Mouse (Mus musculus) central nervous system, embryonic 14 days (tissue): Measurements from ENCODE around the gene Ppil2. TPM values are rescaled to one million over a fixed set of nuclear protein-coding genes. Genes with fewer than 3 reads are reported as not detected.

Source experiments
- polyA plus RNA-seq: library from polyadenylated mRNA; depleted of rRNA; stranded (reverse); fragments of >200 nt; gene quantifications from 2 replicates; pipeline ENCODE4 v1.2.3, GENCODE M21; 2012; rRNA removed

Ppil2 gene
- 147 and 154 TPM in 2 replicates for polyA plus RNA-seq

GRCm38 (mm10) chr16:17110771-17111743 lies at the start of gene Ppil2:
Gene Ppil2, minus strand, starts transcription at chr16:17111257.

GRCm38 (mm10) chr16:17146772-17147235 lies 35.7 kb upstream of the Ppil2 start, which contains the start of gene Ccdc116:
Gene Ccdc116, minus strand, starts transcription at chr16:17147229.

DNA sequence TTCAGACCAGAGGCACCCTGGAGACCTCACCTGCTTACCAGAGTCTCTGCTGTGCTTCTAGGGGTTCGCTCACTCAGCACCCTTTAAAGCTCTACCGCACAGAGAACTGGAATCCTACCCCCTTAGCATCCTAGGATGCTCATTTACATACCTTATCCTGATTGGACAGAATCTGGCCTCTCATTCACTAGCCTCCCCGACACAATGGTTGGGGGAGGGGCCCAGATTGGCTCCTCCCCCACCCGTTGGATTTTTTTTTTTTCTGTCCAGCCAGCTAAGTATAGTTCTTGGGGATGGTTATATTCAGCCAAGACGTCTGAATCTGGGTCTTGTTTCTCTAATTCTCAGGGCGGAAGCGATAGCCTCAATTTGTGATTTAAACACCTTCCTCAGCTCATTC lies 33.3 kb upstream of the Ppil2 start, which contains the start of gene Ydjc:
Gene Ydjc (plus strand): TSS at position 283 of the 400 bp plus-strand sequence.

DNA sequence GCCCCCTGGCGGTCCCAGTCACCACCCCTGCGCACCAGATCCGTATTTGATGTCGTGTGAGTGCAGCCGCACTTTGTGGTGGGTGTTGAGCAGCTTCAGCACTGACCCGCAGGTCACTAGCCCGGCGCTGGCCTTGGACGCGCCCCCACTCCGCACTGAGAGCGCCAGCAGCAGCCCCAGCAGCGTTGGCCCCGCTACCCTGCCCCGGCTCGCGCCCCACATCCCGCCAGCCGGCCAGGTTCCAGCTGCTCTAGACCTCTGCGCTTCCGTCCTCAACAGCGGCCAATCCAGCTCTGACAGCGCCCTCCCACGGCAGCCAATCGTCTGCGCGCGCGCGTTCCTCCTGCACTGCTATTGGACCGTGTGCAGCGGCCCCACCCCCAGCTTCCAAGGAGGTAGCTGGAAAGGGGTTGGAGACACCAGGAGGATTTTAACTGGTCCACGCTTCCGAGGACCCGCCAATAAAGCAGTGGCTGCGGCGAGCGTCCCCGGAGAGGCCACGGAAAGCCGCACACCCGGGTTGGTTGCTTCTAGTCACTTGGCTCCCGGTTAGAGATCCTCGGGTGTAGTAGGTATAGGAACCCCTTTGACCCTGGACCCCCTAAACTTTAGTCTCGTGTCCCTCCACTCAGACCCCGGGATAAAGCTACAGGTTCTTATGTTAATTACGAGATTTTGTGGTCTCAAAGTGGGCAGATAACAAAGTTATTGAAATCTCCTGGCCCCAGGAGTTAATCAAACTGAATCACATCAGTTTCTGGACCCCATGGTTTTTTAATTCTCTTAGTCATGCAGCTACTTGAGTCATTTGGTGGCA lies 21.2 kb upstream of the Ppil2 start, which contains the start of gene Sdf2l1:
Gene Sdf2l1 (minus strand): TSS at position 295 of the 817 bp plus-strand sequence.

GRCm38 (mm10) chr16:17124871-17125520 lies 13.9 kb upstream of the Ppil2 start, which contains the start of gene 2610318N02Rik:
Gene 2610318N02Rik, minus strand, starts transcription at chr16:17125167.

GRCm38 (mm10) chr16:17069511-17070443 lies 41.3 kb downstream of the Ppil2 start, which contains the start of gene Ypel1:
Gene Ypel1, plus strand, starts transcription at chr16:17069696.

Other genes starting within 250 kb of the Ppil2 start
- 0.09 and 0.25 TPM in 2 replicates for gene Igll1, start 247.3 kb downstream of the Ppil2 start, polyA plus RNA-seq
- 99.9 and 108 TPM in 2 replicates for gene Top3b, start 240.5 kb downstream of the Ppil2 start, polyA plus RNA-seq
- 3.1 and 3.2 TPM in 2 replicates for gene Vpreb1, start 240.4 kb downstream of the Ppil2 start, polyA plus RNA-seq
- gene Ppm1f, start 214.8 kb downstream of the Ppil2 start, polyA plus RNA-seq, result 26.2 and 27.3 TPM in 2 replicates
- 145 and 164 TPM in 2 replicates for gene Mapk1, start 127.9 kb downstream of the Ppil2 start, polyA plus RNA-seq
- 68.7 and 87.2 TPM in 2 replicates for gene Ypel1, start 41.6 kb downstream of the Ppil2 start, polyA plus RNA-seq
- 42.5 and 55.1 TPM in 2 replicates for gene 2610318N02Rik, start 13.9 kb upstream of the Ppil2 start, polyA plus RNA-seq
- 22.4 and 26.5 TPM in 2 replicates for gene Sdf2l1, start 21.1 kb upstream of the Ppil2 start, polyA plus RNA-seq
- gene Ydjc, start 33.4 kb upstream of the Ppil2 start, polyA plus RNA-seq, result 41.3 and 46.8 TPM in 2 replicates
- 4.1 and 5.1 TPM in 2 replicates for gene Ccdc116, start 36.0 kb upstream of the Ppil2 start, polyA plus RNA-seq
- gene Ube2l3, start 91.4 kb upstream of the Ppil2 start, polyA plus RNA-seq, result 121 and 126 TPM in 2 replicates
- gene Rimbp3, start 97.3 kb upstream of the Ppil2 start, polyA plus RNA-seq, result 1.2 and 1.3 TPM in 2 replicates
- gene Hic2, start 122.3 kb upstream of the Ppil2 start, polyA plus RNA-seq, result 13.1 and 14.2 TPM in 2 replicates
- 57.6 and 69.3 TPM in 2 replicates for gene Tmem191c, start 164.8 kb upstream of the Ppil2 start, polyA plus RNA-seq
- gene Serpind1, start 220.1 kb upstream of the Ppil2 start, polyA plus RNA-seq, result 1.1 and 1.5 TPM in 2 replicates